Mouse (Mus musculus) brain, adult 2 months (tissue): ENCODE results near the gene Faap100.
"Not testable (repeated sequence)": the region's sequence is repeated elsewhere in the genome, so short reads cannot be mapped to it uniquely, and the experiment has no call there.

ENCODE experiments used
- DNase-seq: peaks from one replicate; pipeline ENCODE4 v3.0.0; 2011; ENCODE audit warnings: low read depth, low spot score

Gene Faap100

DNA sequence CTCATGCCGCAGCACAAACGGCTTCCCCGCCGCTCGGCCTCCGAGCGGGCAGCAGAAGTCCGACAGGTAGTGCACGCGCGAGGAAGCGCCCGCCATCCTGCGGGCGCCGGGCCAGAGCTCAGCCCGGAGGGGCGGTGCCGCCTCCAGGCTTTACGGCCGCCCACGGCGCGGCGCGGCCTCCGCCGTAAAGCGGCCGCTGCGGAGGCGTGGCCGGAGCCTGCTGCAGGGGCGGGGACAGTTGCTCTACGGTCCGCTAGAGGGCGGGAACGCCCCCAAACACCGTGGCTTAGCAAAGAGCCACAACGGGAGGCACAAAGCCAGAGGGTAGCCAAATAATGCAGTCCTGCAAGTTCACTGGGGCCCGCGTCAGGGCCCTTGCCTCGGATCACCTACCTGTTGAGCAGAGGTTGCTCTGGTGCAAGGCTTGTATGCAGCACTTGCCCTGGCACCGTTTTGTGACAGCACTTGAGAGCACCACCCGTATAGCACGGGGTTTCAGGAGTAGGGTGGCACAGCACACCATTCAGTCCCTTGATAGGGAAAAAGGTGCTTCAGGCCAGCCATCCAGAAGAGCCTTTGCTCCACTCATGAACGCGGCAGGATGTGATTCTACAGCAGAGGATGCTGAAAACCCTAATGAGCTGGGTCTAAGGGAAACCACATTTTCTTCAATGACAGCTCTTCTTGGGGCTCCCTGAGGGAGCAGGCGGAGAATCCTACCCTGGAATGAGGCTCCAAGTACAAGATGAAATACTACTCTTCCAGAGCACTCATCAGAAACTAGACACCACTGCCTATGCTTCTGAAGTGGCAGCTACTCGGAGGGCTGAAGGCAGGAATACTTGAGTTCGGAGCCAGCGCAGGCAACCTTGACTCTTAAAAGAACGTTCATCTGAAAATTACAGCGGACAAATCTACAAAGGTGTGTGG lies at the start of gene Faap100:
Gene Faap100 (minus strand): TSS at position 154 of the 930 bp plus-strand sequence.
- peak; percentile 95 for DNase-seq

DNA sequence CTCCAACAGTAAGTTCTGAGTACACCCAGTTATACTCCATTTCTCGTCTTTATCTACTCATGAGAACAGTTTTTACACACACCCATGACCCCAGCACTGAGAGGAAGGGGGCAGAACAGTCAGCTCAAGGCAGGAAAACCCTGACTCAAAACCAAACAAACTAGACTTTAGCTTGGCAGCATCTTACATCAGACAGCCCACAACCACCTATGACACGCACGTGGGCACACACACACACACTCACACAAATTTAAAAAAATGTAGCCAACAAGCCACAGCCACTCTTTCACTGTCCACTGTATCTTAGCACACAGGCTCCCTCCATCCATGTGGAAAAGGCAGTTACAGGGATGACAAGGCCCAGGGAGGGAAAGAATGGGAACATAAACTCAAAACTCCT lies 48.2 kb upstream of the Faap100 start:
- no peak for DNase-seq

DNA sequence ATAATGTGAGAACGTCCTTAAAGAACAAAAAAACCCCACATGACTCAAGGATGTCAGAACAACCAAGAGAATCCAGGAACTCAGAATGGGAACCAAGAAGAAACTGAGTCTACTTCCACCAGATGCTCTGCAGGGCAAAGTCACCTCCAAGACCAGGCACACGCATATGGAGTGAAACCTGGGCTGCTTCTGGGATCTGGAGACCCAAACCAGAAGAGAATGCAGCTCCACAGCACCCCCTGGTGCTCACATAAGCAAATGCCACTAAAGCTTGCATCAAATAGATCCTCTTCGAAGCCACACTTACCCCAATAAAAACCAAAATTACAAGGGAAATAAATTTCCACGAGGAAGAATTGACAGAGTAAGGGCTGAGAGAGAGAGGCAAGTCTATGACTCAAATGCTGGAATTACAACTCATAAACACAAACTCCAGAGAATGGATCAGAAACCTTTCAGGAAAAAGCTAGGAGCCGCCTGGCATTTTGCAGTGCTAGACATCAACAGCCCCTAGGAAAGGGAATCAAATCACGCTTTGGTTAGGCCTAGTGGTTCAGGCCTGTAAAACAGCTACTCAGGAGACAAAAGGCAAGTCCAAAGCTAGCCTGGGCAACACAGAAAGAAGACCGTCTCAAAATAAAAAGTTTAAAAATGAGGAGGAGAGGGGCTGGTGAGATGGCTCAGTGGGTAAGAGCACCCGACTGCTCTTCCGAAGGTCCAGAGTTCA lies 45.2 kb upstream of the Faap100 start:
- peak; percentile 85 for DNase-seq

DNA sequence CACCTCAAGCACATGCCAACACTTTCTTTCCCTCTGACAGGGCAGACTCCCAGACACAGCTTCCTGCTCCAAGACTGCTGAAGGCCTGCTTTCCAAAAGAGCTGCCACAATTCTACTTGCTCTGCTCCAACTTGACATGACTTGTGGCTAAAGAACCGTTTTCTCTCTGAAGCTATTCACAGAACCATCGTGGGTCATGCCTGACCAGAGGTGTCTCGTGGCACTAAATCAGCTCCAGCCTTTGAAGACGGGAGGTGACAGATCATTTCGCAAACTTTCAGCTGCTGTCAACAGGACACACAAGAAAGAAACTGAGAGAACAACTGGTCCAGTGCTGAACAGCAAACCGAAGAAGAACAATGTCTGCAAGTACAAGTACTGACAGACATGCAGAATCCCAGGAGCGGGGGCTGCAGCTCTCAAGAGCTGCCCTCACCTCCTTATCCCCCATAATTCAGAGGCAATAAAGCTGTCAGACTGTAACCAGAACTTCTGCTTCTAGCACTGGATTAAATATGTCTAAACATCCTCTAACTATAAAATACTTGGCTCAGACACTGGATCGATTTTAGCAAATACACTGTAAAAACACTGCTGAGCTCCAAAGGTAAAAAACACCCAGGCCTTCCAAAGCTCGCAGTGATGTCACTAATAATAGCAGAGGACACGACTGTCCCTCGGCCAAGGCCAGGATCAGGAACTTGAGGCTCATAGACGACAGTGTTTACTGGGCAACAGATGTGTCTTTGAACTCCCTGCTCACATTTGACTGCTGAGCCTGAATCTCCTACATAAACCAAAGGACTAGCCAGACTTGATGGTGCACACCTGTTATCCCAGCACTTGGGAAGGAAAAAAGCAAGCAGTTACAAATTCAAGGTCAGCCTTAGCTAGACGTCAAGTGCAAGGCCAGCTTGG lies 44.3 kb upstream of the Faap100 start:
- DNase-seq, result no peak

DNA sequence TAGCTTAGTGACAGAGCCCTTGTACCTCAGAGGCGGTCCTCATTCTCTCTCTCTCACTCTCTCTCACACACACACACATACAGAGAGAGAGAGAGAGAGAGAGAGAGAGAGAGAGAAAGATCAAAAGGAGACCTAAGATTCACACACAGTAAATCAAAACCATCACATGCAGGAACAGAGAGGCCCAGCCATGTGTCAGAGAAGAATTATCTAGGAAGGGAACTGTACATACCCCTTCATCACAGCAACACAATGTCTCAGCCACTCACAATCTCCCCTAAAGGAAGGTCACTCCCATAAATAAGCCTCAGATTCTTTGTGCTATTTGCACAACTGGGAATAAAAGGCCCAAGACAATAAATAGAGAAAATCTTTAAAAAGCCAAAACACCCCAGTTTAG lies 40.0 kb upstream of the Faap100 start:
- no peak for DNase-seq

DNA sequence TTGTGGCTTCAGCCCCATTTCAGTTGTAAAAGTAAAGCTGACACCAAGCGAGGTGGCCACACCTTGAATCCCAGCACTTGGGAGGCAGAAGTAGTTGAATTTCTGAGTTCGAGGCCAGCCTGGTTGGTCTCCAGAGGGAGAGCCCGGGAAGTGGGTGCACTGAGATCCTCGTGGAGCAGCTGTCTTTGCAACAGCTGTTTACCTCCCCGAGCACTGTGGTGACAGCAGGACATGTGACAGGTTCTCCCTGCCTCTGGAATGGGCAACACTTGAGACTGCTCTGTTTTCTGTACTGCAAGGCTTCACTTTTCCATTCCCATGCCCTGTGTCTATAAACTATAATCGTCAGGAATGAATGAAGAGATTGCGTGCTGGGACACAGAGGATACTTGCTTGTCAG lies 39.3 kb upstream of the Faap100 start:
- DNase-seq, result no peak

DNA sequence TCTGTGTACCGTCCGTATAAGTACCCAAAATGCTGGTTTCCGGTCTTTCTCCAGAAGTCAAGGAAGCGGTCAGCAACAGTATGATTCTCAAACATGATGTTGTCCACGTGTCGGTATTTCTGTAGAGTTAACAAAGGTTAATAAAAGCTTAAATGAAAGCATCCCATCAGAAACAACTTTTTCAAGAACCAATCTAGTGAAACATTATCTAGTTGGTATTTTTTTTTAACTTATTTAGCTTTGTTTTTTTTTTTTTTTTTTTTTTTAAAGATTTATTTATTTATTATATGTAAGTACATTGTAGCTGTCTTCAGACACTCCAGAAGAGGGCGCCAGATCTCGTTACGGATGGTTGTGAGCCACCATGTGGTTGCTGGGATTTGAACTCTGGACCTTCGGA lies 35.1 kb upstream of the Faap100 start:
- not testable (repeated sequence) for DNase-seq

DNA sequence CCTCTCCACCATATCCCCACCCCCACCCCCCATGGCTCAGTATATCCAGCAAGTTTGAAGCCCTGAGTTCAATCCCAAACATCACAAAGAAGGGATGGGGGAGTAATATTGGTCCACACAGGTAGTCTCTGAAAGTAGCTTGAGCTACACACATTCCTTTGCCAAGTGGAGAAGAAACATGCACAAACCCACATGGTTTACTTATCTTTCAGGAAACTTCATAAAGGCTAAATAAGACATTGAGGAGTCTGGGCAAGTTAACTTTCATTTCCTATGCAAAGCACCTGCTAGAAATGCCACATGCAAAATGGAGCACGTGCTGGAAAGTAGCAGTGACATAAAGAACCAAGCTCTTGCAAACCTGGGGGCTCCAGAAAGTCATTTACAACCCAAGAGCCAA lies 27.9 kb upstream of the Faap100 start:
- no peak for DNase-seq

DNA sequence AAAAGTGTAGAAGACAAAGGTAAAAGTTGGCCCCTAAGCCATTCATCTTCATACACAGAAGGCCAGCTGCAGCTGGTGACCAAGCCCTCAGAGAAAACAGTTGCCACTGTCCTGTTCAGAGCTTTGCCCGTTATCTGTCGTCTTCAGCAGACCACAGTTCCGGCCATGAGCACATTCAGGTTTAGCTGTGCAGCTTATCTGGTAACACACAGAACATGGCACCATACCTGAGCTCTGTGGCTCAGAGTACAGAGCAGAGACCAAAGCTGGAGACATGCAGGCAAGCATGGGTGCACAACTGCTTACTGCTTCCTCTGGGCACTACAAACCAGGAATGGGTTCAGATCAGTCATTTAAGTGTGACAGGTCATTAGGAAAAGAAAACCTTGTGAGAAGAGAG lies 27.3 kb upstream of the Faap100 start:
- DNase-seq, result no peak

DNA sequence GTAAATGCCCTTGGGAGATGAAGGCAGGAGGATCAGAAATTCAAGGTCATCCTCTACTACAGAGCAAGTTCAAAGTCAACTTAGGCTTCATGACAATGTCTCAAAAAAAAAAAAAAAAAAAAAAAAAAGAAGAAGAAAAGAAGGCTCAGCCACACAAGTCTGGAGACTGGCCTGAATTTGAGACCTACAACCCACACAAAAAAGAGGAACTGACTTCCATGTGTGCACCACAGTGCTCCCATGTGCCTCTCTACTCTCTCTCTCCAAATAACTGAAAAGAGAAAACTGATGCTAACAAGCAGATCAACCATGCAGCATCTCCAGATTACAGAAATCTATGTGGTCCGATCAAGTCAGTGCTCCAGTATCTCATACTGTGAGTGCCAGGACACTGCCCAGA lies 26.2 kb upstream of the Faap100 start:
- no peak for DNase-seq

DNA sequence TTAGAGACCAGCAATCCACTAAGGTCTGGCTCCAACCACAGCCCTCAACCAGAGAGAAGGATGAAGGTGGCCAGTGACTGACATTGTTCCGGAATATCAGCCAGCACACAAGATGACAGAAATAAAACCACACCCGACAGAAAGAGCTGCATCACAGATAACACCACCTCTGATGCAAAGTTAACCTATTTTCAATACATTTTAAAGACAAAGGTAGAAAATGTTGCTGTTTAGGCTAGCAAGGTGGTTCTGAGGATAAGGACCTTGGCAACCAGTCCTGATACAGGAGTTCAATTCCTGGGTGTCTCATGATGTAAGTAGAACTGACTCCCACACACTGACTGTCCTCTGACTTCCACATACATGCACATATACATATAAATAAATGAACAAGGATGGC lies 20.8 kb upstream of the Faap100 start:
- no peak for DNase-seq

DNA sequence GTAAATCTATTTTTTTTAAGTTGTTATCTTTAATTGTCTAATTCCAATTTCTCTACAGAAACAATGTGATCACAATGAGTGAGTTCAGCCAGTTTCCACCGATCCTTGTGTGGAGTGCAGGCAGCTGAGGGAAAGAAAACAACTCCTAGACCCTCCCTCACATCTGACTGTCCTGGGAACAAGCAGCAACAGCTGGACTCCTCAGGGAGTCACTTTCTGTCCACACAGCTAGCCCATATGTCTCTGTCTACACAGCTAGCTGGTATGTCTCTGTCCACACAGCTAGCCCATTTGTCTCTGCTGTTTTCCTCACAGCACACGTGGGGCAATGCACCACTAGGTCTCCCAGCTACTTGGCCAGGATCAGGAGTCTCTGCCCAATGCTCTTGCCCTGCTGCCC lies 19.0 kb upstream of the Faap100 start:
- no peak for DNase-seq

DNA sequence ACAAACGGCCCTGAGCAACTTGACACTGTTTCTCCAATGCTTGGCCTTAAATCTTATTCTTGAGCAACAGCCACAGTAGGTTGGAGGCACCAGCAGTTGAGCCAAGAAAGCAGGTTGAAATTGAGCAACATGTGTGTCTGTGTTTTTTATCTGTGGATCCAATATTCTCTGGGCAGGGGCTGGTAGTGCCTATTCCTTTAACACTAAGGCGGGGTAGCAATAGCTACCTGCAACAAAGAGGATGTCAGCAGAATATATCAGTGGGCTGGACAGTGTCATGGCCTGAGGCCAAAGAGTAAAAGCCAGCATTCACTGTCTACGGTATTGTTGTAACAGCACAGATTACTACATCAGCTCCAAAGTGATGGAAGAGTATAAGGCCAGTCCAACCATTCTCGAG lies 17.1 kb upstream of the Faap100 start:
- DNase-seq, result no peak

DNA sequence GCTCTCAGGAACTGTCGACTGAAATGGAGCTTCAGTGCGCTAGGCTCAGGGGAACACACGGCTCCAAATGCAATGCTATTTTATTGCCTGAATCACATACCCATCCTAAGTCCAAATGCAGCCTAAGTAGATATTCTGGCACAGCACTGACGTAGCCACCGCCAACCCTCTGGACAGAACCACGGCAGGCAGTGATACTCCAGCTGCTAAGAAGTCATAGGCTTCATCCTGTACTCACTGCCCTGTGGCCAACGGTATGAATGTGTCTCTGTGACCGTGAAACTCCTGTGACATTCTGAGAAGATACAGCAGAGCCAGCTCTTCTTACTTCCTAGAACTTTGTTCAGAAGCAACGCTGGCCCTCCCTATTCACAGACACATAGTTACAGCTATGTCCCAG lies 10.0 kb upstream of the Faap100 start:
- DNase-seq, result no peak

DNA sequence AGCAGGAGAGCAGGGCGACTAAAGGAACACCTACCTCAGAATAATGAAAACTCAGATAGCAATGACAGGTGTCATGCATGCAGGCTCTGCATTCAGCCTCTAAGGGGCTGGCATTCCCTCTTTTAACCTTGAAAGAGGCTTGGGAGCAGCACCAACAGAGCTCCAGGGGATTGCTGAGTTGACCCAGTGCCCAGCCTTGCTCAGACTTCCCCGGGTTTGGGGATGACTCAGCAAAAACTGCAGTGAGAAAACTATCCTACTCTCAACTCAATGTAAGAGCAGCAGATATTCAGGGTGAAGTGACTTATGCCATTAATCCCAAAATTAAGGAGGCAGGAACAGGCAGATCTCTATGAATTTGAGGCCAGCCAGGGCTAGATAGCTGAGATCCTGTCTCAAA lies 8.6 kb upstream of the Faap100 start:
- peak; percentile 27 for DNase-seq

DNA sequence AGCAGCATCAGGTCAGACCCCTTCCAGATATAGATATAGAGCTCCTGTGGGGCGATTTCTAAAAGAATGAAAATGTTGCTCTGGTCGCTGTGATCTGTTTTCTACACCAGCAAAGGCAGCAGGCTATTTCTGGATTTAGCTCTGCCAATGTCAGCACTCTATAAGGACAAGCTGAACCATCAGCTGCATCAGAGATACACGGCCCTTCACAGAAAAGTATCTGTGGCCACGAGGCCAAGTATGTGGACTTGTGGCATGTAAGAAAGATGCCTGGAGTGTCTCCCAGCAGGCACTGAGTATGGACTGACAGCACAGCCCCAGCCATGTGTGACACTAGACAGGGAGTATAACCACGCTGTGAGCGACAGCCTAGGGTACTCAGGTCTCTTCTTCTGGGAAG lies 8.1 kb upstream of the Faap100 start:
- peak; percentile 34 for DNase-seq

DNA sequence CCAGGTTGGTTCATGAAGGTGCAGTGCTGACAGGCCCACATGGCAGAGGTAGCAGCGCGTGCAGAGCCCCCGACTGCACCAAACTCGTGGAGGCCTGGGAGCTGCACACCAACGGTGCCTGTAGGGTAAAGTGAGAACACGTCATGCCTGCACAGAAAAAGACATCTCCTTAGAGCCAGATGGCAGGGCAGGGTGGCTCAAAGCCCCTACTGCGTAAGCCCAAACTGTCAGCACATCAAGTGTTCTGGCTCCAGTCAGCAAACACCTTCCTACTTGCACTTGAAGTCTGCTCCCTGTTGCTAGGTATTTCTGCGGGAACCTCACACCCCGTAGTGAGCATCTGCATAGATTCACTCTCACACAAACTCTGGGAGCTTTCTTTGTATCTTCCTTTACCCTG lies 3.9 kb upstream of the Faap100 start:
- DNase-seq, result peak; percentile 77

DNA sequence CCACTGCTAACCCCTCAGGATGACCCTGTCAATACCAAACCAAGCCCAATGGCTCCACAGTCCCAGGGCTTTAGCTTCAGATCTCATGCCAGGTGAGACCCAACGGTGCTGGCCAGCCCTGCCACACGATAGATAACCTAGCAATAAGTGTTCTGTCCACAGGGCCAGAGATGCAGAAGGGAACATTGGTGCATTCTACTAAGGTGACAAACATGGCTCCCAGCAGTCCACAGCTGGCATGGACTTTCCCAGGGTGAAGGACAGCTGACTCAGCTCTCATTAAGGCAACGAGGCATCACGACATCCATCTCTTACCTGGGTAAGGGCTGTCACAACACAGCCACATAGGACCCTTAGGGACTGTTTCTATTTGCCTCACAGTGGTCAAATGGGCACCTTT lies 2.6 kb upstream of the Faap100 start:
- no peak for DNase-seq

DNA sequence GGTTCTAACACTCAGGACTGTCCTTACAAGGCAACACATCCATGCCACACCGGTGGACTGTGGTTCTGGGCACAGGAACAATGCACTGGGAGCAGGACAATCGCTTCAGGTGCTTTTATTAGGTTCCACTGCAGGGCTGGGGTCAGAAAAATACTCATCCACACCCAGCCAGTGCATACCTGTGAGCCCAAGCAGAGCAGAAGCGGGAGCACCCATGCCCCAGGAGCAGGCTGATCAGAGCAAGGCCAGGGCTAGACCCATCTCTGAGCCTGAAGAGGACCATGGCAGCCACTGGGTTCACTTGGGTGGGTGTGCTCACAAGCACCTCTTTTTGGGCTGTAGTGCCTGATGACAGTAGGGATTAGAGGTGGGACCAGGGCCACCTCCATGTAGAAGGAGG lies 1.7 kb upstream of the Faap100 start:
- no peak for DNase-seq

DNA sequence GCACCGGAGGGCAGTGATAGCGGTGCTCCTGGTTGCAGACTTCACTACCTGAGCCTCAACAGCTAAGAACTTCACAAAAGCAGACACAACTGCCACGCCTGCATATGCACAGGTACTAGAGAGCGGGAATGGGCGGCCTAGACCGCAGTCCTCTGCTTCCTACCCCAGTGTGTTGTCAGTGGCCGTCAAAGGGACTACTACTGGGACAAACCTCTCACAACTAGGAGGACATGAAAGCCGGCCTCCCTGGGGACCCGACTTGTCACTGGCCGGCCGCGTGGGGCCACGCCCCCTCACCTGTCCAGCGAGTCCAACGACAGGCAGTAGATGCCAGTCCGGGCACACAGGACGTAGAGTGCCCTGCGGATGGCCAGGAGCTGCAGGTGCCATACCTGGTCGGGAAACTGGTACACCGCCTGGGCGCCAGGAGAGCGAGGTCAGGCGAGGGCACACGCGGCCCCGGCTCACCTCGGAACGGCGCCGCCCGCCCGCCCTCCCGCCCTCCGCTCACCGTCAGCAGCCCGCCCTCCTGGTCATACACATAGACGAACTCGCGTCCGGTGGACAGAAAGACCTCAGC lies 443 bp downstream of the Faap100 start:
- DNase-seq, result peak; percentile 36

DNA sequence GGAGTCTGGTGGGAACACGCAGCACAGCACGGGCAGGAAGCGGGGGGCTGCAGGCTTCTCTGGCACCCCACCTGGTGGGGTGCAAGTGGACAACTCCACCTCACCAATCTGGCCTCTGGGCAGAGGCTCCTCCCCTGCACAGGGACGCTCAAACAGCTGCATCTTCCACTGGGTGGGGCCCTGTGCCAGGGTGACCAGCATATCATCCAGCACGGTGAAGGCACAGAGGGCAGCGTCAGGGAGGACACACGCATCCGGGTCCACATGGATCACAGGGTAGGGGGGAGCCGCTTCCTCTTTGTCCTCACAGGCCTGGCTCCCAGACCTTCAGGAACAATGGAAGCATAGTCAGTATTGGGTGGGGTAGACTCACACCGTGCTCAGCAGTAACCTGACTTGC lies 1.2 kb downstream of the Faap100 start:
- no peak for DNase-seq
